Mouse (Mus musculus): ENCODE measurements at regions not wholly inside any gene's neighbourhood (a gene's known extent, or its start where the extent isn't known, plus 50 kb on each side); places are given as distances from the start of the nearest gene placed in this dataset.

DNA sequence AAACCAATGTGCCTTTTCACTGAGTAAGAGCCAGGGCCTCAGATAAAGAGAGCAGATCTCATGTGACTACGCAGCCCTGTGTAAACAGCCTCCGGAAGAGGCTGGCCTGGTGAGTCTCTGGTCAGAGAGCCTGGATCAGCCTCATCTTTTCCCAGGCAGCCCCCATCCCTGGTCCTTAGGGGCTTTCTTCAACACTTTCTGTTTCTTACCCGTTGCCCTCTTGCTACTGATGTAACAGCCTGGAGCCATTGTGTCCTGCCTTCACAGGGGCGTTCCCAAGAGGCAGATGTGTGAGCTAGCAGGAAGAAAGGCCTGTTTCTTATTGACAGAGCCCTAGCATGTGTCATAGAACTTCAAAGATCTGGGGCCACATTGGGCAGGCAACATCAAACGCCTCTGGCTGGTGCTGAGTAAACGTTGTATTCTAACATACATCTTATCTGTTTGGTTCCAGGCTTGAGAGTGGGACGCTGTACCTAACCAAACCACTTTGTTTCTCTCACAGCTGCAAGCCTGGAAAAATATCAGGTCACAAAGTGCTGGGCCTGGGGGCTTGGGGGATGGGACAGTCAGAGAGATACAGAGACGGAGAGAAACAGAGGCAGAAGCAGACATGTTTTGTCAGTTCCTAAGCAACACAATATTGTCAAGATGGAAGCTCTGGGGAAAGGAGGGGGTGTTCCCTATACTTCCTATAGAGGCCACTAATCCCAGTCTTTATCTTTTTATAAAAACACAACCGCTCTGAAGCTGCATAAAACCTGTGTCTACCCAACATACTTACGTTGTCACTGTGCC lies 362.6 kb upstream of the Prox1 start:
- Histone ChIP-seq H3K27me3 (ENCODE audit: insufficient read depth, low read length) (no peaks in the 10 kb centered on the region), H3K4me1 (replicated peaks; ENCODE audit: low read depth, low read length) (no peaks in the 10 kb centered on the region), H3K4me3 (replicated peaks; ENCODE audit: low read length) (no peak overlapping the region), H3K9me3 (ENCODE audit: low read length) (no peaks in the 10 kb centered on the region), H3K36me3 (ENCODE audit: insufficient read depth, low read length) (no peaks in the 10 kb centered on the region)
- TF ChIP-seq POU5F1 (IDR thresholded peaks at IDR 0.05; ENCODE audit: borderline replicate concordance, low read length) (no peak), NANOG (IDR thresholded peaks at IDR 0.05; ENCODE audit: borderline replicate concordance, low read length) (no peak), CTCF (conservative IDR thresholded peaks at IDR 0.05; ENCODE audit: low read length) (no peak)

DNA sequence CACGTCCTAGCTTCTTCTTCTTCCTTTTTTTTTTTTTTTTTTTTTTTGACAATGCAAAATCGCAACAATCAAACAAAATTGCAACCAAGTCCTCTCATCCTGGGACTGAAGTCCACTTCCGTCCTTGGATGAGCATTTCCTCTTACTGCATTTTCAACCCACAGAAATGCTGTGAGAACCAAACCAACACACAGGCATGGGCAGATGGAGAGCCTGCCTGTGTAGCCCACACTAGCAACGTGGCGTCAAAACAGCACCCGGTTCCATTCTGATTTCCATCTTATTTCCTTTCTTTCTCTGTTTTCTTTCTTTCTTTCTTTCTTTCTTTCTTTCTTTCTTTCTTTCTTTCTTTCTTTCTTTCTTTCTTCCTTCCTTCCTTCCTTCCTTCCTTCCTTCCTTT lies 360.7 kb upstream of the Prox1 start:
- Histone ChIP-seq H3K4me3 (replicated peaks; ENCODE audit: low read length) (no peak overlapping the region), H3K36me3 (ENCODE audit: insufficient read depth, low read length) (no peaks in the 10 kb centered on the region), H3K27me3 (ENCODE audit: insufficient read depth, low read length) (no peaks in the 10 kb centered on the region), H3K4me1 (replicated peaks; ENCODE audit: low read depth, low read length) (no peaks in the 10 kb centered on the region), H3K9me3 (ENCODE audit: low read length) (no peaks in the 10 kb centered on the region)
- TF ChIP-seq POU5F1 (IDR thresholded peaks at IDR 0.05; ENCODE audit: borderline replicate concordance, low read length) (no peak), CTCF (conservative IDR thresholded peaks at IDR 0.05; ENCODE audit: low read length) (no peak), NANOG (IDR thresholded peaks at IDR 0.05; ENCODE audit: borderline replicate concordance, low read length) (no peak)

DNA sequence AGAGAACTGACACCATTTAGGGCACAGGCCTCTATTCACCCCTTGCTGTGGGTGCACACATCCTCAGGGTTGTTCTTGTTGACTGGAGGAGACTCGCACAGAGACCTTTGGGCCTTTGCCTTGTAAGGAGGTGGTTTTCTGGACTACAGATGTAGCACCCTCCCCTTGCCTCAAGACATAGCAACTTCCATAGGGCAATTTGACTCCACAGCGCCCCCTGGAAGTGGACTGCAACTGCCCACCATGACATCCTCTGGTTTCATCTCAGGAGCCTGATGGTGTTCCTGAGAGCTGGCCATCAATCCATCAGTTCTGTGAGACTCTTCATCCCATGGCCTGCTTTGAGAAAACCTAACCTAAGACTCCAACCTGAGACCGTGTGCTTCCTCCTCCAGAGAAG lies 359.6 kb upstream of the Prox1 start:
- Histone ChIP-seq H3K36me3 (ENCODE audit: insufficient read depth, low read length) (no peaks in the 10 kb centered on the region), H3K4me1 (replicated peaks; ENCODE audit: low read depth, low read length) (no peaks in the 10 kb centered on the region), H3K4me3 (replicated peaks; ENCODE audit: low read length) (no peak overlapping the region), H3K9me3 (ENCODE audit: low read length) (no peaks in the 10 kb centered on the region), H3K27me3 (ENCODE audit: insufficient read depth, low read length) (no peaks in the 10 kb centered on the region)
- TF ChIP-seq POU5F1 (IDR thresholded peaks at IDR 0.05; ENCODE audit: borderline replicate concordance, low read length), result no peak
- no peak for TF ChIP-seq CTCF (conservative IDR thresholded peaks at IDR 0.05; ENCODE audit: low read length)
- no peak for TF ChIP-seq NANOG (IDR thresholded peaks at IDR 0.05; ENCODE audit: borderline replicate concordance, low read length)

DNA sequence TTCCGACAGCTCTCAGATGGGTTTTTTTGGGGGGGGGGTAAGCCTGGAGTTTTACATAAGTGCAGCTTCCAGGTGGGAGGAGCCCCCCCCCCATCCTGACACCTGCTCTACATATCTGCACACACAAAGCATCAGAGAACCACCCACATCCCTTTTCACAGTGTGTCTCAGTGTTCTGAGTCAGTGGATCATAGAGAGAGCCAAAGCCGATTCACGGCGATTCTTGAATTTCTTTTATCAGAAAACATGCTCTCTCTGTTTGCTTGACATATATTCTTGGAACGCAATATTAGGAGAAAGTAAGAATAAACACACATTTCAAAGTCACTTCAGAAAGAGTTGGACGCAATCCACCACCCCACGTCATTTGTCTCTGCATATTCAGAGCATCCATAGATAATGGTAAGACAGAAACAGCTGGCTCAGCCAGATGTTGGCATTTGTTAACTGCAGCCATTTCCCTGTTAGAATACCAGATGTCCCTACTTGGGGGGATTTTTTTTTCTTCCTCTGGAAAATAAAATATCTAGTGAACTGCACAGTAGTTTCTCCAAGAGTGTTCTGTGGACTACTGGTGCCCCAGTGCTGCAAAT lies 357.1 kb upstream of the Prox1 start:
- no peaks in the 10 kb centered on the region for H3K36me3 ChIP-seq (ENCODE audit: insufficient read depth, low read length)
- no peaks in the 10 kb centered on the region for H3K4me1 ChIP-seq (replicated peaks; ENCODE audit: low read depth, low read length)
- H3K9me3 ChIP-seq (ENCODE audit: low read length), result no peaks in the 10 kb centered on the region
- no peak overlapping the region for H3K4me3 ChIP-seq (replicated peaks; ENCODE audit: low read length)
- TF ChIP-seq NANOG (IDR thresholded peaks at IDR 0.05; ENCODE audit: borderline replicate concordance, low read length) (no peak), POU5F1 (IDR thresholded peaks at IDR 0.05; ENCODE audit: borderline replicate concordance, low read length) (no peak), CTCF (conservative IDR thresholded peaks at IDR 0.05; ENCODE audit: low read length) (no peak)
- H3K27me3 ChIP-seq (ENCODE audit: insufficient read depth, low read length), result no peaks in the 10 kb centered on the region

DNA sequence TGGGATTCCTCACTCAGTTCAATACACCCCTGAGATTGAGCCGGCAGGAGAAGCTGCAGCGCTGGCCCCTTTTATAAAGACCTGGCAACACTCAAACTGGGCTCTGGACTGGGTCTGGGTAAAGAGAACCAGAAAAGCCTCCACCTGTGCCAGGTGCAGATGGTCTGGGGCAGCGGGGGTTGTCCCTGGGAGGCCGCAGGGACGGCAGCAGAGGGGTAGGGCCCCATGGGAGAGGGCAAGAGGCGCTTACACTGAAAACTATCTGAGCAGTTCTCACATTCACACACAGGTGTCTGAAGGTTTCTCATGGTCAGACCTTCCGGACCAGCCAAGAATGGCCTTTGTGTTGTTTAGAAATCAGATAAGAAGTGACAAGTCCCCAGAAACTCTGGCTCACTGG lies 356.1 kb upstream of the Prox1 start:
- H3K27me3 ChIP-seq (ENCODE audit: insufficient read depth, low read length), result no peaks in the 10 kb centered on the region
- no peak for TF ChIP-seq POU5F1 (IDR thresholded peaks at IDR 0.05; ENCODE audit: borderline replicate concordance, low read length)
- no peak for TF ChIP-seq CTCF (conservative IDR thresholded peaks at IDR 0.05; ENCODE audit: low read length)
- no peak for TF ChIP-seq NANOG (IDR thresholded peaks at IDR 0.05; ENCODE audit: borderline replicate concordance, low read length)
- H3K4me3 ChIP-seq (replicated peaks; ENCODE audit: low read length), result no peak overlapping the region
- no peaks in the 10 kb centered on the region for H3K4me1 ChIP-seq (replicated peaks; ENCODE audit: low read depth, low read length)
- H3K9me3 ChIP-seq (ENCODE audit: low read length), result no peaks in the 10 kb centered on the region
- no peaks in the 10 kb centered on the region for H3K36me3 ChIP-seq (ENCODE audit: insufficient read depth, low read length)

DNA sequence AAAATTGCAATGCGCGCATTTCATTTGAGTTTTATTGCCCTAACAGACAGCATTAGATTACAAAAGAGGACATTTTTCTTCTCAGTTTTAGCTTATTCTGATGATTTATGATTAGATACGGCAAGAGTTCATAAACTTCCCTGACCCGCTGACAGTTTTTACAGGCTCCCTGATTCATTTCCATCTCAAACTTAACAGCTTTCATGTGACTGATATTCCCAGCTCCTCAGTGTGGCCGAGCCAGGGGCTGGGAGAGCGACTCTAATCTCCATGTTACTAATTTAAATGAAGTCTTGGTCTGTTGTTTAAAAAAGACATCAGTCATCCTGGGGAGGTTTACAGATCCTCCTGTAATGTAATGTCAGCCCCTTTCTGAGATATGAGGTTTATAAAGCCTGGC lies 355.5 kb upstream of the Prox1 start:
- Histone ChIP-seq H3K4me1 (replicated peaks; ENCODE audit: low read depth, low read length) (no peaks in the 10 kb centered on the region), H3K9me3 (ENCODE audit: low read length) (no peaks in the 10 kb centered on the region), H3K4me3 (replicated peaks; ENCODE audit: low read length) (no peak overlapping the region), H3K27me3 (ENCODE audit: insufficient read depth, low read length) (no peaks in the 10 kb centered on the region), H3K36me3 (ENCODE audit: insufficient read depth, low read length) (no peaks in the 10 kb centered on the region)
- TF ChIP-seq POU5F1 (IDR thresholded peaks at IDR 0.05; ENCODE audit: borderline replicate concordance, low read length) (no peak), CTCF (conservative IDR thresholded peaks at IDR 0.05; ENCODE audit: low read length) (no peak), NANOG (IDR thresholded peaks at IDR 0.05; ENCODE audit: borderline replicate concordance, low read length) (no peak)

DNA sequence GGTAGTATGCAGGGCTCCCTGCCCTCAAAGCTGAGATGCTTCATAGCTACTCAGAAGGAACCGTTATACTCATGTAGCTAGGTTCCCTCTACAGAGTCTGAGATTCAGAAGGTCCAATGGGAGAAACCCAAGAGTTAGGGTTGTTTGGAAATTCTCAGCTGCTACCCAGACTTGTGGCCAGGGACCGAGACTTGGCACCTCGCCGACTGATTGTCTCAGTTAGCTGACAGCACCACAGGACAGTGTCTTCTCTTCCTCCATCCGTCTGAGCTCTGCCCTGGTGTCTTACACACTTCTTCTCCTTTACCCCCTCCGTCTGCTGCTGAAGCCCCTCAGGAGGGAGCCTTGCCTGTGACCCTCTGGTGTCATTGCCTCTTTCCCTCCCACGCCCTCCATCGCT lies 329.6 kb upstream of the Prox1 start:
- no peaks in the 10 kb centered on the region for H3K36me3 ChIP-seq (ENCODE audit: insufficient read depth, low read length)
- H3K4me1 ChIP-seq (replicated peaks; ENCODE audit: low read depth, low read length), result no peaks in the 10 kb centered on the region
- TF ChIP-seq POU5F1 (IDR thresholded peaks at IDR 0.05; ENCODE audit: borderline replicate concordance, low read length) (no peak), NANOG (IDR thresholded peaks at IDR 0.05; ENCODE audit: borderline replicate concordance, low read length) (no peak), CTCF (conservative IDR thresholded peaks at IDR 0.05; ENCODE audit: low read length) (no peak)
- H3K9me3 ChIP-seq (ENCODE audit: low read length), result no peaks in the 10 kb centered on the region
- no peaks in the 10 kb centered on the region for H3K27me3 ChIP-seq (ENCODE audit: insufficient read depth, low read length)
- no peak overlapping the region for H3K4me3 ChIP-seq (replicated peaks; ENCODE audit: low read length)

DNA sequence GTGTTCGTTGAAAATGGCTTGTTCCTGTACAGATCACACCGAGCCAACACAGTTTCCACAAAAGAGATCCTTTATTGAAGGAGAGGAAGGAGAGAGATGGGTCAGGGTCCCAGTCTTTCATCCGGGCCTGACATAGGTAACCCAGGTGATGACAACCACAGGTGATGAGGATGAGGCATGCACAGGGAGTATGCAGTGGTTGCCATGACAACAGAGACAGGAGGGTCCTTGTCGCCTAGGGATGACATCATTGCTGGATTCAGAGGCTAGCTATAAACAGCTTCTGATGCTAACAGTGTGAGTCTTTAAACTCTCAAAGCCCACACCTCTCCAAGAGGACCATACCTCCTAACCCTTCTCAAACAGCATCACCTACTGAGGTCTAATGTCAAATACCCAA lies 327.0 kb upstream of the Prox1 start:
- H3K4me3 ChIP-seq (replicated peaks; ENCODE audit: low read length), result no peak overlapping the region
- H3K27me3 ChIP-seq (ENCODE audit: insufficient read depth, low read length), result no peaks in the 10 kb centered on the region; the same call in 1 of the 2 replicates
- H3K9me3 ChIP-seq (ENCODE audit: low read length), result no peaks in the 10 kb centered on the region
- H3K4me1 ChIP-seq (replicated peaks; ENCODE audit: low read depth, low read length), result no peaks in the 10 kb centered on the region
- no peak for TF ChIP-seq CTCF (conservative IDR thresholded peaks at IDR 0.05; ENCODE audit: low read length)
- no peak for TF ChIP-seq POU5F1 (IDR thresholded peaks at IDR 0.05; ENCODE audit: borderline replicate concordance, low read length)
- no peak for TF ChIP-seq NANOG (IDR thresholded peaks at IDR 0.05; ENCODE audit: borderline replicate concordance, low read length)
- no peaks in the 10 kb centered on the region for H3K36me3 ChIP-seq (ENCODE audit: insufficient read depth, low read length)

Measured in E14TG2a.4 (cell line).